Mouse (Mus musculus) forebrain, embryonic 10.5 days (tissue): ENCODE results near the gene Usp36. TPM values are rescaled to one million over a fixed set of nuclear protein-coding genes. Genes with fewer than 3 reads are reported as not detected.
A peak's percentile ranks its signal among the peaks of the same experiment; 100 is the strongest.

Experiments
- DNase-seq: peaks from one replicate; pipeline ENCODE4 v3.0.0-alpha.2; 2017; ENCODE audit warnings: low spot score; ENCODE audit errors: extremely low spot score
- H3K27ac ChIP-seq: fragments of 300-500 bp; sonication (generic); 2 replicates; pipeline ENCODE4 v1.5.1; 2016; ENCODE audit warnings: mild to moderate bottlenecking
- H3K27me3 ChIP-seq: fragments of 300-500 bp; sonication (generic); 2 replicates; pipeline ENCODE4 v1.6.1; 2016; ENCODE audit warnings: mild to moderate bottlenecking; ENCODE audit not compliant: poor library complexity, severe bottlenecking
- H3K36me3 ChIP-seq: fragments of 300-500 bp; sonication (generic); replicated peaks from 2 replicates; pipeline ENCODE4 v1.6.1; 2016; ENCODE audit warnings: mild to moderate bottlenecking, moderate library complexity
- H3K4me1 ChIP-seq: fragments of 300-500 bp; sonication (generic); 2 replicates; pipeline ENCODE4 v1.6.1; 2016
- H3K4me3 ChIP-seq: fragments of 300-500 bp; sonication (generic); 2 replicates; pipeline ENCODE4 v1.5.1; 2016; ENCODE audit warnings: mild to moderate bottlenecking, moderate library complexity
- H3K9me3 ChIP-seq: fragments of 300-500 bp; sonication (generic); 2 replicates; pipeline ENCODE4 v1.6.1; 2016; ENCODE audit warnings: mild to moderate bottlenecking, moderate library complexity
- WGBS: fragments of 180-500 bp; shearing (Covaris S2); methylation state at CpG from one replicate; pipeline ENCODE4 v1.1.7; 2016; 5-methylcytosine and 5-hydroxymethylcytosine counted together
- polyA plus RNA-seq: library from polyadenylated mRNA; unstranded; fragments of >200 nt; fragmentation: Nextera tagmentation; extraction: Ambion mirVana; gene quantifications from 2 replicates; pipeline ENCODE4 v1.2.1, GENCODE M21; 2016

Gene Usp36
- polyA plus RNA-seq, 1 experiment from 2014 or later = 22.9 TPM

- no peaks in the 10 kb centered on the region for H3K9me3 ChIP-seq
- DNase-seq = no peak
- H3K4me3 ChIP-seq = no peak overlapping the region
- H3K36me3 ChIP-seq = no peaks in the 10 kb centered on the region
- peak overlapping the region; percentile 77 for H3K27ac ChIP-seq
- peaks cover 58% of the 10 kb centered on the region for H3K4me1 ChIP-seq
- H3K27me3 ChIP-seq = no peaks in the 10 kb centered on the region
- 74% methylated on average over 4 of the region's 4 CpGs for WGBS
Observed at GRCm38 (mm10) chr11:118240388-118240787, 49.7 kb downstream of the Usp36 start.

DNA sequence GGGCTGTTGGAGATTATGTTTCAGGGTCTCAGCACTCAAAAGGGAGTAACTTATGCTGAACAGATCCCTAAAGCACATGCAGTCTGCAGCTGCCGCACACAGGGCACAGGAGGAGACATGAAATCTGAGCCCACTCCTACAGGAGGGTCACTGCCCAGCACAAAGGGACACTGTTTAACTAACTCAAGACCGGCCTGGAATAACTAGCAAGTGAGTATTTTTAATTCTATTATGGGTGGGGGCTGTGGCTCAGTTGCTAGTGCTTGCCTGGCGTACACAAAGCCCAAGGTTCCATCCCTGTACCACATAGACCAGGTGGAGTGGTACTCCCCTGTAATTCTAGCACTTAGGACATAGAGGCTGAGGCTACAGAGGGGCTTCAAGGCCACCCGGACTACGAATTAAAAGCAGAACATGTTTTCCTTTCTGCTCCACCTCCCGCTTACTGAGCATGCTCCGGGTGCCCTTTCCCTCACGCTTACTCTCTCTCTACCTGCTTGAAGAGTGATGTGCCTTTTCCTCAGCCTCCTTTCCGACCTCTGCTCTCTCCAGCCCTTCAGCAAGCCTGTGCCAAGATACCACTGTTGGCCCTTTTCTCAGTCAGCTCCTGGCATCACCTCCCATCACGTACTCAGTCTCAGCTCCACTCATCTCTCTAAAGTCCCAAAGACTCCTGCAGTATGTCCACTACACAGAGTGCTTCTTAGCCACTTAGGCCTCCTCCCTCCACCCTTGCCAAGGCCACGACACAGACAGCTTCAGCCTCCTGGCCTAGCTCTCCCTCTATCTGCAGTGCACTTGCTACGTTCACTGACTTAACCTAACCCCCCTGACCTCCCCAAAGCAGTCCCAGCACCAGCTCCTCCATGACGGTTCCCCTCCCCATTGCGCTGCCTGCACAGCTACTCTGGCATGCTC lies 50.5 kb downstream of the Usp36 start:
- DNase-seq = peak; percentile 63
- WGBS = 50% methylated on average over 14 of the region's 14 CpGs
- Histone ChIP-seq H3K36me3 (no peaks in the 10 kb centered on the region), H3K4me3 (peak overlapping the region; percentile 5), H3K27ac (peak overlapping the region; percentile 77), H3K9me3 (no peaks in the 10 kb centered on the region), H3K27me3 (no peaks in the 10 kb centered on the region), H3K4me1 (peaks cover 63% of the 10 kb centered on the region)

DNA sequence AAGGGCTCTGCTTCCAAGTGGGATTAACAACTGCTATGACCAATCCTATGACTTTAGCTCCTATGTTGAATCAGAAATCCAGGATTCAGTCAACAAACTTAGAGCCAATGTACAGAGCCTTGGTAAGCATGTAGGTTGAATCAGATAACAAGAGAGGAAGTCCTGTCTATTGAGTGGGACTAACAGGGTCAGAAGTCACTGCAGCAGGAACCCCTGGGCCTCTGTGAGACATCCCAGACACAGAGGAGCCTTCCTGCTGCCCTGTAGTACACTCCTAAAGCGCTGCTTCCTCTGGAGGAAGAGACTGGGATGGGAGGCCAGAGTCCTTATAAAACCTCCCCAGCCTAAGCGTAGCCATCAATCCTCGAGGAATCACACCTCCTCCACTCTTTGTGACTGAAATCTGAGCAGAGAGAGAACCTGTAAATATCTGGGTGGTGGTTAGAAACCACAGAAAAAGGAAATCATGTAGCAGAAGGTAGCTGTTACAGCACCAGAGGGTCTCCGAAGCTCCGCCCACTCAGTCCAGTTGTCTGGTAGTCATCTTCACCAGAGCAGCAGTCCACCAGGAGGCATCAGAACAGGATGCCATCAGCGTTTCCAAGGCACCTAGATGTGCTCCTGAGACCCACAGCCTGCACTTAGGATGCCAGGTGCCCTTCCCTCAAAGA lies 53.4 kb downstream of the Usp36 start:
- Histone ChIP-seq H3K9me3 (no peaks in the 10 kb centered on the region), H3K27ac (peak overlapping the region; percentile 76), H3K36me3 (no peaks in the 10 kb centered on the region), H3K4me3 (no peak overlapping the region), H3K4me1 (peaks cover 60% of the 10 kb centered on the region), H3K27me3 (no peaks in the 10 kb centered on the region)
- no peak for DNase-seq
- WGBS = 74% methylated on average over 6 of the region's 6 CpGs

DNA sequence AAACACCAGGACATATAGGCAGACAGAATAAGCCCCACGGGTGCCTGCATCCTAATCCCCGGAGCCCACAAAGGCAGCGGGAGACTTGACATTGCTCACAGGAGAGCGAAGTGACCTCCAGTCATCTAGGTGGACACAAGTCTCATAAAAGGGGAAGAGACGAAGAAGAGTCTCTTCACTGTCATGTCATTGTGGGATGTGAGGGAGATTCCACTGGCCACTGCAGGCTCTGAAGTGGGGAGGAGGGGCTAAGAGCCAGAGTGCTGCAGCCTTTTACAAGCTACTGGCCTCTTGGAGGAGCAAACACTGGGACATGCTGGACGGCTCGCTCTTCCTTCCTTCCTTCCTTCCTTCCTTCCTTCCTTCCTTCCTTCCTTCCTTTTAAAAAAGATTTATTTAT lies 55.1 kb downstream of the Usp36 start:
- WGBS = 82% methylated on average over 7 of the region's 7 CpGs
- Histone ChIP-seq H3K27ac (no peak overlapping the region), H3K36me3 (no peaks in the 10 kb centered on the region), H3K4me1 (peaks cover 51% of the 10 kb centered on the region), H3K4me3 (no peak overlapping the region), H3K9me3 (no peaks in the 10 kb centered on the region), H3K27me3 (no peaks in the 10 kb centered on the region)
- no peak for DNase-seq

GRCm38 (mm10) chr11:118234500-118234899 lies 55.5 kb downstream of the Usp36 start:
- no peak overlapping the region for H3K27ac ChIP-seq
- H3K4me1 ChIP-seq = peaks cover 47% of the 10 kb centered on the region
- H3K4me3 ChIP-seq = no peak overlapping the region
- H3K27me3 ChIP-seq = no peaks in the 10 kb centered on the region
- DNase-seq = no peak
- H3K36me3 ChIP-seq = no peaks in the 10 kb centered on the region
- WGBS = 83% methylated on average over 6 of the region's 6 CpGs
- no peaks in the 10 kb centered on the region for H3K9me3 ChIP-seq

DNA sequence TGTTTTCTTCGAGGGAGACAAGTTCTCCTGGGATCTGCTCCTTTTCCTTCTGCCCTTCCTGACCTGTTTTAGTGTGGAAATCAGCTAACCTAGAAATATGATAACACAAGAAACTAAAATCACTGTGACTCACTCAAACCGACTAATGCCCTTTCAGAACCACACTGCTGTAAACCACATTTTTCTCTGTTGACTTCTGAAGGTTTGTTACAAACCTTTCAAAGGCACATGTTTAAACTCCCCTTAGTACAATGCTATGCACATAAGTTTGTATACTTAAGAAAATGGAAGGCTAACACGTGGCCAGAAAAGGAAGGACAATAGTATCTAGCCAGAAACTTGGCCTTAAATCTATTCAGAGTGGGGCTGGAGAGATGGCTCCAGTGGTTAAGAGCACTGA lies 56.1 kb downstream of the Usp36 start:
- Histone ChIP-seq H3K27ac (no peak overlapping the region), H3K4me3 (no peak overlapping the region), H3K27me3 (no peaks in the 10 kb centered on the region), H3K4me1 (peaks cover 41% of the 10 kb centered on the region), H3K36me3 (no peaks in the 10 kb centered on the region), H3K9me3 (no peaks in the 10 kb centered on the region)
- no peak for DNase-seq
- WGBS = 84% methylated on average over 3 of the region's 3 CpGs

DNA sequence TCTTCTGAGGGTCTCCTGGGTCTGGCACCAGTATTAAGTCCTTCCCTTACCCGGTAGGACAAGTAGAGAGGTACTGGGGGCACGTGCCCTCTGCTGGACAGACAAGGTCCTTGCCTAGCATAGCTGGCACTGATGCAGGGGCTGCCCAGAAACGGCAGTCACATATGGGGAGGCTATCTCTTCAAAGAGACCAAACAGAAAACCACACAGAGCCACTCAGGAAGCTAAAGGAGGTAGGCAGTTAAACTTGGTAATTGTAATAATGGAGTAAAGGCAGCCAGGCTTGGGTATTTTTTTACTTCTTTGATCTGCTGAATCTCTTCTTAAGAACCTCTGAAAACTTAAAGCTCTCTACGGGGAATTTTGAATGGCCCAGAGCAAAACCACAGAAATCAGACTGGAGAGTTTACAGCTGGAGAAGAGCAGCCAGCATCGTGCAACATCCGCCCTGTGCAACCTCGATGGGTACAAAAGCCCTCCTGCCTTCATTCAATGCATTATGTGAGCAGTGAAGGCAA lies 57.7 kb downstream of the Usp36 start:
- no peaks in the 10 kb centered on the region for H3K27me3 ChIP-seq
- DNase-seq = no peak
- no peaks in the 10 kb centered on the region for H3K36me3 ChIP-seq
- no peaks in the 10 kb centered on the region for H3K9me3 ChIP-seq
- 52% methylated on average over 7 of the region's 7 CpGs for WGBS
- H3K4me1 ChIP-seq = peaks cover 25% of the 10 kb centered on the region
- H3K4me3 ChIP-seq = no peak overlapping the region
- H3K27ac ChIP-seq = no peak overlapping the region

DNA sequence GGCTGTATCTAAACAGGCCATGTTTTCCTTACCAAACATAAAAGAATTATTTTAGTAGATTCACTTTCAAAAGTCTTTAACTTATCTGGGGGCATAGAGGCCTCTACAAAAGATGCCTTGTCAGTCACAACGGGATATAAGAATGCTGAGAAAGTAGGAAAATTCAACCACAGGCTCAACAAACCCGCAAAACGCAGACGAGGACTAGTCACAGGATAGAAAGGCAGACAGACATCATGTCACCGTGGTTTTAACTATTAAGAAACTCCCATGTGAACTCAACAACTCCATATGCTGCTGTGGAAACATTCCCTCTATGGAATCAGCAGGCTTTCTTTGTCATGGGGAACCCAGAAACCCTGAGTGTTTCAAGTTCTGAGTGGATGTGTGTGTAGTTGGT lies 60.1 kb downstream of the Usp36 start:
- Histone ChIP-seq H3K27ac (no peak overlapping the region), H3K9me3 (no peaks in the 10 kb centered on the region), H3K4me1 (peaks cover 32% of the 10 kb centered on the region), H3K36me3 (no peaks in the 10 kb centered on the region), H3K27me3 (no peaks in the 10 kb centered on the region), H3K4me3 (no peak overlapping the region)
- 93% methylated on average over 5 of the region's 5 CpGs for WGBS
- DNase-seq = no peak

- Histone ChIP-seq H3K27ac (no peak overlapping the region), H3K9me3 (no peaks in the 10 kb centered on the region), H3K27me3 (peaks cover 12% of the 10 kb centered on the region), H3K4me3 (no peak overlapping the region), H3K36me3 (no peaks in the 10 kb centered on the region), H3K4me1 (peaks cover 38% of the 10 kb centered on the region)
- DNase-seq = no peak
- WGBS = 85% methylated on average over 7 of the region's 7 CpGs
Observed at GRCm38 (mm10) chr11:118227650-118228049, 62.4 kb downstream of the Usp36 start.

- peaks cover 15% of the 10 kb centered on the region for H3K27me3 ChIP-seq
- H3K4me3 ChIP-seq = no peak overlapping the region
- 0 out of 2 replicates have a peak overlapping the region, but pooled peaks have one; percentile 30 for H3K27ac ChIP-seq
- DNase-seq = no peak
- H3K9me3 ChIP-seq = no peaks in the 10 kb centered on the region
- H3K36me3 ChIP-seq = no peaks in the 10 kb centered on the region
- 95% methylated on average over 7 of the region's 7 CpGs for WGBS
- peaks cover 34% of the 10 kb centered on the region for H3K4me1 ChIP-seq
Observed at GRCm38 (mm10) chr11:118226850-118227249, 63.2 kb downstream of the Usp36 start.

DNA sequence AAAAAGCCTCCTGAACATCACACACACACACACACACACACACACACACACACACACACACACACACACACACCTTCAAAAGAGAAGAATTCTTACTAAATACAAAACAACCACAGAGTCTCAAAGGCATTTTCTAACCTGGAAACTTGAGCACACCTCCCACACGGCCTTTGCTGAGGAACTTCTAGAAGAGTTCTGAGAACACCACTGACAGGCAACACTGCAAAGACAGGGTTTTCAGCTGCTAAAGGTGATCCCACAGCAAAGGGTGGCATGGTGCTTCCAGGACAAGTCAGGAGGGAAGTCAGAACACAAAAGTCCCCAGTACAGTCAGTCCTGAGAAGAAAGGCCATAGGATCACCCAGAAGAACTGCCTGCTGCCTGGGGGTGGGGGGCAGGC lies 64.2 kb downstream of the Usp36 start:
- H3K27ac ChIP-seq = 0 out of 2 replicates have a peak overlapping the region, but pooled peaks have one; percentile 30
- no peak overlapping the region for H3K4me3 ChIP-seq
- 53% methylated on average over 1 of the region's 1 CpGs for WGBS
- DNase-seq = no peak
- peaks cover 32% of the 10 kb centered on the region for H3K4me1 ChIP-seq
- peaks cover 18% of the 10 kb centered on the region for H3K27me3 ChIP-seq
- H3K9me3 ChIP-seq = no peaks in the 10 kb centered on the region
- no peaks in the 10 kb centered on the region for H3K36me3 ChIP-seq

- peak overlapping the region; percentile 72 for H3K27ac ChIP-seq
- 57% methylated on average over 12 of the region's 12 CpGs for WGBS
- H3K4me1 ChIP-seq = peaks cover 32% of the 10 kb centered on the region
- no peaks in the 10 kb centered on the region for H3K9me3 ChIP-seq
- H3K27me3 ChIP-seq = peaks cover 18% of the 10 kb centered on the region
- no peak overlapping the region for H3K4me3 ChIP-seq
- DNase-seq = no peak
- H3K36me3 ChIP-seq = no peaks in the 10 kb centered on the region
Observed at GRCm38 (mm10) chr11:118225056-118225836, 64.8 kb downstream of the Usp36 start.
